Mouse (Mus musculus) hindbrain, embryonic 10.5 days (tissue): Measurements from ENCODE around the gene Spocd1. TPM values are rescaled to one million over a fixed set of nuclear protein-coding genes. Genes with fewer than 3 reads are reported as not detected.

Experiments used
- DNase-seq: peaks from one replicate; pipeline ENCODE4 v3.0.0-alpha.2; 2017; ENCODE audit warnings: low spot score
- H3K27ac ChIP-seq: fragments of 300-500 bp; sonication (generic); 2 replicates; pipeline ENCODE4 v1.5.1; 2016; ENCODE audit warnings: mild to moderate bottlenecking, moderate library complexity
- H3K27me3 ChIP-seq: fragments of 300-500 bp; sonication (generic); 2 replicates; pipeline ENCODE4 v1.6.1; 2016; ENCODE audit warnings: mild to moderate bottlenecking; ENCODE audit not compliant: poor library complexity, insufficient read depth, severe bottlenecking
- H3K36me3 ChIP-seq: fragments of 300-500 bp; sonication (generic); 2 replicates; pipeline ENCODE4 v1.6.1; 2016; ENCODE audit warnings: mild to moderate bottlenecking, moderate library complexity
- H3K4me1 ChIP-seq: fragments of 300-500 bp; sonication (generic); replicated peaks from 2 replicates; pipeline ENCODE4 v1.6.1; 2016; ENCODE audit warnings: mild to moderate bottlenecking
- H3K4me3 ChIP-seq: fragments of 300-500 bp; sonication (generic); 2 replicates; pipeline ENCODE4 v1.5.1; 2016; ENCODE audit warnings: mild to moderate bottlenecking, moderate library complexity
- H3K9me3 ChIP-seq: fragments of 300-500 bp; sonication (generic); 2 replicates; pipeline ENCODE4 v1.6.1; 2016; ENCODE audit warnings: mild to moderate bottlenecking, moderate library complexity
- WGBS: fragments of 180-500 bp; shearing (Covaris S2); methylation state at CpG from one replicate; pipeline ENCODE4 v1.1.7; 2016; 5-methylcytosine and 5-hydroxymethylcytosine counted together
- polyA plus RNA-seq: library from polyadenylated mRNA; unstranded; fragments of >200 nt; fragmentation: Nextera tagmentation; extraction: Ambion mirVana; gene quantifications from 2 replicates; pipeline ENCODE4 v1.2.1, GENCODE M21; 2016

The Spocd1 gene
- polyA plus RNA-seq, 1 experiment from 2014 or later: 0.05 TPM

- WGBS: 83% methylated on average over 3 of the region's 3 CpGs
- H3K27me3 ChIP-seq: no peaks in the 10 kb centered on the region
- no peaks in the 10 kb centered on the region for H3K9me3 ChIP-seq
- H3K27ac ChIP-seq: no peak overlapping the region
- H3K36me3 ChIP-seq: no peaks in the 10 kb centered on the region
- H3K4me1 ChIP-seq: peaks cover 26% of the 10 kb centered on the region
- no peak for DNase-seq
- H3K4me3 ChIP-seq: no peak overlapping the region
These were observed 20.2 kb upstream of the Spocd1 start for GRCm38 (mm10) chr4:129908836-129909235.

GRCm38 (mm10) chr4:129909261-129909731 is 19.8 kb upstream of the Spocd1 start:
- H3K4me1 ChIP-seq: peaks cover 29% of the 10 kb centered on the region
- H3K36me3 ChIP-seq: no peaks in the 10 kb centered on the region
- H3K27me3 ChIP-seq: no peaks in the 10 kb centered on the region
- 79% methylated on average over 4 of the region's 4 CpGs for WGBS
- no peak for DNase-seq
- no peak overlapping the region for H3K27ac ChIP-seq
- no peaks in the 10 kb centered on the region for H3K9me3 ChIP-seq
- H3K4me3 ChIP-seq: no peak overlapping the region

GRCm38 (mm10) chr4:129912998-129913397 is 16.1 kb upstream of the Spocd1 start:
- Histone ChIP-seq H3K36me3 (no peaks in the 10 kb centered on the region), H3K4me1 (peaks cover 29% of the 10 kb centered on the region), H3K27ac (peak overlapping the region; percentile 57; the same call in 1 of the 2 replicates), H3K9me3 (no peaks in the 10 kb centered on the region), H3K4me3 (no peak overlapping the region), H3K27me3 (no peaks in the 10 kb centered on the region)
- WGBS: 78% methylated on average over 3 of the region's 3 CpGs
- DNase-seq: no peak

DNA sequence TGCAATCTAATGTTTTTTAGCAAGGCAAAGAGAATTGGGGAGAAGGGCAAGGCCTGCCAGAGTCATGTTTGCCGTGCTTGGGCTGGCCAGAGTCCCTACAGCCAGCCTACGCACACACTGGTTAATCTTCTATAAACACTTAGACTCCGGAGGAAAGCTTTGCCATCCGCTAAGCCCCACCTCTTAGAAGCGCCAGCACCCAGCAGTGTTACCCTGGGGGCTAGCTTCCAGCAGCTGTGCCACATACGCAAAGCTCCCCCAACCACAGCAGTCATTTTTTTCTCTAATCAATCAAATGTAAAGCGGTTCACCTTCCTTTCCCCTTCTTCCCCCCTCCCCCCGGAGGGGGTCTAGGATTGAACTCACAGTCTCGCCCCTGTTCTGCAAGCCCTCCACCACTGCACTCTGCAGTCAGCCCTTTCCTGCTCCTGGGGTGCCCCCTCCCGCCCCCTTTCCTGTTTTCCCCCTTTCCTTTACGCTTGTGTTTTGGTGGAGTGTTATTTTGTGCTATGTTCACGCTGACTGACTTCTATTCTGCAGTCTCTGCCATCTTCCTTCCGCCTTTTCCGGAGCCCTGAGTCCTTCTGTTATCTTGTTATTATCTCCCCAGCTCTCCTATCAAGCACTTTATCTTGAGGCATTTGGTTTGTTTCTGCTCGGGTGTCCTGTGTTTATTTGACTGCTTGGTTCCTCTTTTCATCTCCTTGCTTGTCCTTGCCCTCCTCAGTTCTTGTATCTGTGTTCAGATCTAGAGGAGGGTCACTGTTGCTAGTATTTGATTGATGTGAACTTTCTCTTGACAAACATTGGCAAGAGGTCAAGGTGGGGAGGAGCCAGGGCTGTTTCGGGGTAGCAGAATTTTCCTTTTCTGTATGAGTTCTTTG is 15.0 kb upstream of the Spocd1 start:
- no peaks in the 10 kb centered on the region for H3K9me3 ChIP-seq
- H3K4me1 ChIP-seq: peaks cover 29% of the 10 kb centered on the region
- DNase-seq: no peak
- no peaks in the 10 kb centered on the region for H3K27me3 ChIP-seq
- WGBS: 15% methylated on average over 16 of the region's 16 CpGs
- no peaks in the 10 kb centered on the region for H3K36me3 ChIP-seq
- 0 out of 2 replicates have a peak overlapping the region, but pooled peaks have one; percentile 16 for H3K4me3 ChIP-seq
- H3K27ac ChIP-seq: peak overlapping the region; percentile 57

- Histone ChIP-seq H3K9me3 (no peaks in the 10 kb centered on the region), H3K27me3 (no peaks in the 10 kb centered on the region), H3K4me3 (no peak overlapping the region), H3K4me1 (peaks cover 29% of the 10 kb centered on the region), H3K36me3 (no peaks in the 10 kb centered on the region), H3K27ac (no peak overlapping the region)
- 71% methylated on average over 4 of the region's 4 CpGs for WGBS
- DNase-seq: no peak
These were observed 14.4 kb upstream of the Spocd1 start for GRCm38 (mm10) chr4:129914686-129915085.

GRCm38 (mm10) chr4:129915349-129915988 is 13.6 kb upstream of the Spocd1 start:
- WGBS: 88% methylated on average over 7 of the region's 7 CpGs
- Histone ChIP-seq H3K27ac (no peak overlapping the region), H3K9me3 (no peaks in the 10 kb centered on the region), H3K36me3 (no peaks in the 10 kb centered on the region), H3K27me3 (no peaks in the 10 kb centered on the region), H3K4me1 (peaks cover 34% of the 10 kb centered on the region), H3K4me3 (no peak overlapping the region)
- no peak for DNase-seq

- Histone ChIP-seq H3K27me3 (no peaks in the 10 kb centered on the region), H3K27ac (no peak overlapping the region), H3K4me3 (no peak overlapping the region), H3K9me3 (no peaks in the 10 kb centered on the region), H3K4me1 (peaks cover 39% of the 10 kb centered on the region), H3K36me3 (no peaks in the 10 kb centered on the region)
- WGBS: 26% methylated on average over 2 of the region's 2 CpGs
- no peak for DNase-seq
These were observed 12.9 kb upstream of the Spocd1 start for GRCm38 (mm10) chr4:129916159-129916558.

GRCm38 (mm10) chr4:129917016-129917603 is 11.9 kb upstream of the Spocd1 start:
- Histone ChIP-seq H3K4me1 (peaks cover 42% of the 10 kb centered on the region), H3K27me3 (no peaks in the 10 kb centered on the region), H3K4me3 (no peak overlapping the region), H3K36me3 (no peaks in the 10 kb centered on the region), H3K27ac (no peak overlapping the region), H3K9me3 (no peaks in the 10 kb centered on the region)
- 77% methylated on average over 8 of the region's 8 CpGs for WGBS
- DNase-seq: no peak

DNA sequence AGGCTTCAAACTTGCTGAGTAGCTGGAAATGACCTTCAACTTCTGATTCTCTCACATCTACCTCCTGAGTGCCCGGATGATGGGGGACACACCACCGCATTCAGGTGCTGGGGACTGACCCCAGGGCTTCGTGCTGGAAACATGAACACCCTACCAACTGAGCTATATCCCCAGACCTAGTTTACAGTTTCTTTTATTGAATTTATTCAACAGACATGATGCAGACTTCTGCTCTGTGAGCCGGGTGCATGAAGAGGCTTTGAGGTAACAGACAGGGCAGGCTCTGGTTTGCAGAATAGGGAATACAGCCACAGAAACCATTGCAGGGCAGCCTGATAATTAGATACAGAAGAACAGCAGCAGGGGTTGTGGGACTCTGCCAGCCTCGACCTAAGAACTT is 10.6 kb upstream of the Spocd1 start:
- Histone ChIP-seq H3K9me3 (no peaks in the 10 kb centered on the region), H3K4me3 (no peak overlapping the region), H3K27me3 (no peaks in the 10 kb centered on the region), H3K4me1 (peaks cover 36% of the 10 kb centered on the region), H3K27ac (no peak overlapping the region), H3K36me3 (no peaks in the 10 kb centered on the region)
- no peak for DNase-seq
- WGBS: 80% methylated on average over 5 of the region's 5 CpGs

GRCm38 (mm10) chr4:129918901-129919300 is 10.1 kb upstream of the Spocd1 start:
- WGBS: 90% methylated on average over 3 of the region's 3 CpGs
- no peak for DNase-seq

GRCm38 (mm10) chr4:129920542-129921313 is 8.3 kb upstream of the Spocd1 start:
- 87% methylated on average over 15 of the region's 15 CpGs for WGBS
- no peak overlapping the region for H3K4me3 ChIP-seq
- no peak for DNase-seq
- H3K9me3 ChIP-seq: no peaks in the 10 kb centered on the region
- no peak overlapping the region for H3K27ac ChIP-seq
- peaks cover 20% of the 10 kb centered on the region for H3K4me1 ChIP-seq
- no peaks in the 10 kb centered on the region for H3K36me3 ChIP-seq
- no peaks in the 10 kb centered on the region for H3K27me3 ChIP-seq

More at GRCm38 (mm10) chr4:129918901-129919300, 10.1 kb upstream of the Spocd1 start:
- Histone ChIP-seq H3K27me3 (no peaks in the 10 kb centered on the region), H3K9me3 (no peaks in the 10 kb centered on the region), H3K4me1 (peaks cover 31% of the 10 kb centered on the region), H3K27ac (no peak overlapping the region), H3K36me3 (no peaks in the 10 kb centered on the region), H3K4me3 (no peak overlapping the region)

- DNase-seq: no peak
- WGBS: 81% methylated on average over 3 of the region's 3 CpGs
These were observed 7.8 kb upstream of the Spocd1 start for GRCm38 (mm10) chr4:129921314-129921587.

More at GRCm38 (mm10) chr4:129921314-129921587, 7.8 kb upstream of the Spocd1 start:
- Histone ChIP-seq H3K4me3 (no peak overlapping the region), H3K27ac (no peak overlapping the region), H3K9me3 (no peaks in the 10 kb centered on the region), H3K4me1 (peaks cover 14% of the 10 kb centered on the region), H3K27me3 (no peaks in the 10 kb centered on the region), H3K36me3 (no peaks in the 10 kb centered on the region)
